ENCODE assay signal across 8 mouse cellular contexts in the genomic region with DNA sequence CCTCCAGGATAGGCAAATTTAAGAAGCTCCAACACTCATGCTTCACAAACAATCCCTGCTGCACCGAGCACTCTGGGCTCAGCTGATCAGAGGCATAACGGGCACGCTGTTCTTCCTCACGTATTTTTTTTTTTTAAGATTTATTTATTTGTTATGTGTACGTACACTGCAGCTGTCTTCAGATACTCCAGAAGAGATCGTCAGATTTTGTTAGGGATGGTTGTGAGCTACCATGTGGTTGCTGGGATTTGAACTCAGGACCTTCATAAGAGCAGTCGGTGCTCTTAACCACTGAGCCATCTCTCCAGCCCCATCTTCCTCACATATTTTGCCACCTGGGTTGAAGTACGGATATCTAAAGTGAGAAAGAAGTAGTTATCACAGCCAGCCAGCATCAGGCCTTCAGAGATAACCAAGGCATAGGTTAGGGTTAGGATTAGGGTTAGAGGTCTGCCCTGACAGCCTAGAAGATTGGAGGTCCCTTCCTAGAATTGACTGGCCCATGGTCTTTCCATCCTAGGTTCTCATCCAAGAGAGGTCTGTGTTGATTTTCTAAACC. TPM values are rescaled to one million over a fixed set of nuclear protein-coding genes. Genes with fewer than 3 reads are reported as not detected.
DNase-seq lines count a peak whose midpoint lies in the region; ATAC-seq and TF ChIP-seq lines count a peak whose summit lies in the region.

A gene (minus strand): TSS at position 51 of the 559 bp plus-strand sequence.

- ATAC-seq in heart, embryonic 11.5 days (replicated peaks; ENCODE audit: insufficient number of reproducible peaks, low FRiP score, low TSS enrichment): no peak
- ATAC-seq in limb, embryonic 15.5 days (ENCODE audit: insufficient number of reproducible peaks, low FRiP score, low TSS enrichment, low read depth): no peak

- peaks cover 5% of the 10 kb centered on the region for H3K36me3 ChIP-seq in heart, embryonic 11.5 days (ENCODE audit: control insufficient read depth, insufficient read depth, low read length)
- H3K36me3 ChIP-seq in E14TG2a.4 (ENCODE audit: insufficient read depth, low read length): peaks cover 27% of the 10 kb centered on the region
- peaks cover 10% of the 10 kb centered on the region; the same call in 1 of the 2 replicates for H3K36me3 ChIP-seq in limb, embryonic 15.5 days

- peak within 1 kb of the TSS; percentile 44 for H3K4me3 ChIP-seq in heart, embryonic 11.5 days (ENCODE audit: low read depth, low read length)
- peak within 1 kb of the TSS; percentile 86 for H3K4me3 ChIP-seq in E14TG2a.4 (replicated peaks; ENCODE audit: low read length)
- peak within 1 kb of the TSS; percentile 38 for H3K4me3 ChIP-seq in limb, embryonic 15.5 days

- peak within 1 kb of the TSS; percentile 63 for H3K9ac ChIP-seq in heart, embryonic 11.5 days (ENCODE audit: low read depth, low read length)
- peak within 1 kb of the TSS; percentile 36; the same call in 1 of the 2 replicates for H3K9ac ChIP-seq in limb, embryonic 15.5 days

- intact Hi-C loops in heart, postnatal 10 days (cut with DNase I): no loop called here

- WGBS in heart, embryonic 11.5 days (ENCODE audit: insufficient replicate concordance): 85% methylated on average over 8 of the region's 8 CpGs
- WGBS in limb, embryonic 15.5 days: 90% methylated on average over 8 of the region's 8 CpGs

- H3K27ac ChIP-seq in heart, embryonic 11.5 days (ENCODE audit: low read depth, low read length): no peak within 1 kb of the TSS
- H3K27ac ChIP-seq in limb, embryonic 15.5 days: no peak within 1 kb of the TSS

- no peak for TF ChIP-seq CTCF in E14TG2a.4 (conservative IDR thresholded peaks at IDR 0.05; ENCODE audit: low read length)

- H3K4me1 ChIP-seq in heart, embryonic 11.5 days (ENCODE audit: control insufficient read depth, insufficient read depth, low read length): peaks cover 23% of the 10 kb centered on the region
- H3K4me1 ChIP-seq in E14TG2a.4 (replicated peaks; ENCODE audit: low read depth, low read length): peaks cover 47% of the 10 kb centered on the region
- peaks cover 55% of the 10 kb centered on the region for H3K4me1 ChIP-seq in limb, embryonic 15.5 days

- no peaks in the 10 kb centered on the region for H3K27me3 ChIP-seq in heart, embryonic 11.5 days (ENCODE audit: control insufficient read depth, insufficient read depth, low read length)
- no peaks in the 10 kb centered on the region; the same call in 1 of the 2 replicates for H3K27me3 ChIP-seq in E14TG2a.4 (ENCODE audit: insufficient read depth, low read length)
- H3K27me3 ChIP-seq in limb, embryonic 15.5 days: no peaks in the 10 kb centered on the region

- no peaks in the 10 kb centered on the region for H3K9me3 ChIP-seq in heart, embryonic 11.5 days (replicated peaks; ENCODE audit: control insufficient read depth, low read length)
- no peaks in the 10 kb centered on the region for H3K9me3 ChIP-seq in E14TG2a.4 (ENCODE audit: low read length)
- H3K9me3 ChIP-seq in limb, embryonic 15.5 days: no peaks in the 10 kb centered on the region

- peak within 1 kb of the TSS; percentile 94 for H3K4me2 ChIP-seq in heart, embryonic 11.5 days
- H3K4me2 ChIP-seq in limb, embryonic 15.5 days: peak within 1 kb of the TSS; percentile 76

- no peak for DNase-seq in heart, postnatal 10 days
- no peak for DNase-seq in gonadal fat pad, adult 2 months (ENCODE audit: low read depth)
- no peak for DNase-seq in c-Kit-positive CD71-positive TER-119-positive erythroid progenitor cells, embryonic 14.5 days (ENCODE audit: low spot score)
- DNase-seq in T-cell, adult 2 months (ENCODE audit: low spot score): no peak
- DNase-seq in frontal cortex, postnatal 14 days (ENCODE audit: low spot score in 2 of 2): no peak

RNA-seq across cellular contexts. Expression of the gene that starts here (rescaled TPM):
- 1.1 and 1.9 TPM in 2 replicates for polyA plus RNA-seq in heart, embryonic 11.5 days (2014; fragmentation: Nextera tagmentation; extraction: Ambion mirVana)
- under 1 TPM; 0.32 to 0.45 TPM for total RNA-seq in heart, postnatal 10 days (2021)
- polyA plus RNA-seq in gonadal fat pad, adult 2 months (2012; rRNA removed): 48.5 and 59.7 TPM in 2 replicates
- polyA plus RNA-seq in limb, embryonic 15.5 days (2015; fragmentation: Nextera tagmentation; extraction: Ambion mirVana): 3.0 and 3.8 TPM in 2 replicates

Comparison
In these comparisons a context has a peak if more than half of its experiments do, and no peak if none do; other contexts are left out.
1. RNA of the gene that starts here (polyA plus RNA-seq): 48.5 to 59.7 TPM in gonadal fat pad, adult 2 months; 3.0 to 3.8 TPM in limb, embryonic 15.5 days and 1.1 to 1.9 TPM in heart, embryonic 11.5 days; every median in the first group is over 10 times any median in the second.
2. Peak in every context shown above with its lines, with median percentiles within 50 percentile points of each other: H3K4me3 ChIP-seq.